Mouse (Mus musculus): ENCODE data around the gene Cdkal1.

DNA sequence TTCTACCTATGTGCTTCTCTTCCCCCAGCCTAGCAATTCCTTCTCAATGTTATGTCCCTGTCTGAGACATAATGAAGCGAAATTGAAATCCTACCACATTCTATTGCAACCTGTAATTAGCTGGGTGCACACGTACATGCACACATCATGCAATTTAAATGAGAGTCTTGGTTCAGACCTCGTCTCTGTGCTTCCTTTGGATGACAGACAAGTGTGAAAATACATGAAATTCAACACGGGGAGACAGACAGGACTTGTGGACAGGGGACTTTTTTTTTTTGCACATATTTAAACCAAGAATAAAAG is 484.1 kb downstream of the Cdkal1 start:
- TF ChIP-seq CTCF (IDR thresholded peaks at IDR 0.05; ENCODE audit: extremely low read depth, insufficient read depth, insufficient read length, insufficient replicate concordance) (no peak), POLR2A (IDR thresholded peaks at IDR 0.05; ENCODE audit: low read depth, low read length) (no peak)
